20 mouse cellular contexts compared by ENCODE assay signal in genomic region chr1:69342100-69342499, GRCm38 (mm10).
DNase-seq lines count a peak whose midpoint lies in the region; ATAC-seq and TF ChIP-seq lines count a peak whose summit lies in the region.
"Had no signal": no experiment of that assay in that cellular context is flagged by ENCODE, and none has a peak within 500 bp of the region (broad histone marks: within the 10 kb centered on the region; RNA-seq: fewer than 3 reads in every experiment).

No protein-coding gene starts in this region.

- no peaks in the 10 kb centered on the region; the same call in 1 of the 2 replicates for H3K27me3 ChIP-seq in G1E (ENCODE audit: insufficient read depth, low read length)
- H3K27me3 ChIP-seq: CH12.LX; embryonic facial prominence, embryonic 12.5 days; forebrain, embryonic 13.5 days; forebrain, embryonic 15.5 days had no signal

- DNase-seq in G1E (ENCODE audit: low spot score) (no peak), MEL-GATA-1-ER (ENCODE audit: extremely low read depth, low read depth) (peak; percentile 68)
- no peak for DNase-seq in frontal cortex, postnatal 25 days (ENCODE audit: low spot score in 2 of 2)
- DNase-seq: adrenal gland, adult 2 months; adrenal gland, postnatal 10 days; adrenal gland, postnatal 25 days; B cell, adult 2 months; cerebellum, adult 11-12 months; cerebellum, adult 2 months; cerebellum, adult 9-10 months; cerebellum, postnatal 10 days; cerebellum, postnatal 25 days had no signal

- no peaks in the 10 kb centered on the region for H3K9me3 ChIP-seq in G1E (replicated peaks)
- H3K9me3 ChIP-seq: embryonic facial prominence, embryonic 10.5 days; embryonic facial prominence, embryonic 12.5 days; forebrain, embryonic 13.5 days; forebrain, embryonic 15.5 days had no signal

- TF ChIP-seq CTCF in G1E (IDR thresholded peaks at IDR 0.05; ENCODE audit: low read depth, low read length), result no peak

- H3K4me3 ChIP-seq in G1E (ENCODE audit: low read depth, low read length), result no peak overlapping the region
- H3K4me3 ChIP-seq: embryonic facial prominence, embryonic 10.5 days; embryonic facial prominence, embryonic 12.5 days; forebrain, embryonic 13.5 days; forebrain, embryonic 15.5 days had no signal

- peak; percentile 45; the same call in 1 of the 2 replicates for ATAC-seq in G1E (ENCODE audit: extremely low read depth, insufficient number of reproducible peaks, low FRiP score, poor library complexity, severe bottlenecking)
- ATAC-seq in megakaryocyte, adult 5-6 weeks (ENCODE audit: poor library complexity, severe bottlenecking), result no peak
- ATAC-seq in cerebellum, adult (ENCODE audit: insufficient number of reproducible peaks, low FRiP score, low TSS enrichment), result no peak
- ATAC-seq: CD4-positive, CD25-positive, alpha-beta regulatory T cell, adult 4 months; forebrain, embryonic 13.5 days; forebrain, embryonic 15.5 days had no signal

- H3K4me1 ChIP-seq in G1E (ENCODE audit: insufficient read depth, low read depth, low read length), result peaks cover 16% of the 10 kb centered on the region
- H3K4me1 ChIP-seq: embryonic facial prominence, embryonic 10.5 days; embryonic facial prominence, embryonic 12.5 days; forebrain, embryonic 13.5 days; forebrain, embryonic 15.5 days had no signal

- no peaks in the 10 kb centered on the region for H3K36me3 ChIP-seq in G1E (replicated peaks)
- H3K36me3 ChIP-seq: embryonic facial prominence, embryonic 10.5 days; embryonic facial prominence, embryonic 12.5 days; forebrain, embryonic 15.5 days had no signal
